Mouse (Mus musculus): ENCODE data around the gene Tmem104.

DNA sequence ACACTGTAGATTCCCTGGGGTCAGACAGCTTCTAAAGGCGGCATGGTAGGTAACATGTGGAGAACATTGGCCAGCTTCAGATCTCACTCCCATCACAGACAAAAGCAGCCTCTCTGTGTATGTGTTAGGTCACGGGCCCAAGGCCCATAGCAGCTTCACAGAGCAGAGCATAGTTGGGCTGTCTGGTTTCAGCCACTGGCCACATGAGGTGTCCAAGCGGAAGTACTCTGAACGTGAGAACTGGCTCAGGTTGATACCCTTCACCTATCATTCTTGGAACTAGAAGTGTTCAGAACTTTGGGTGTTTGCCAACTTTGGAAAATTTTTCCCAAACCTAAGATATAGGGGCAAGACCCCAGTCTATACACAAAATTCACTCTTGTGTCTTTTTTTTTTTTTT lies 17.9 kb upstream of the Tmem104 start:
- no peak for TF ChIP-seq GATA1 (IDR thresholded peaks at IDR 0.05; ENCODE audit: low read length)
- TF ChIP-seq TAL1 (IDR thresholded peaks at IDR 0.05; ENCODE audit: low read length) = no peak

All from erythroblast, embryonic 14.5 days (primary cell).